Mouse (Mus musculus) limb, embryonic 14.5 days (tissue): Measurements from ENCODE around the gene Glt8d2. TPM values are rescaled to one million over a fixed set of nuclear protein-coding genes. Genes with fewer than 3 reads are reported as not detected.

Experiments
- ATAC-seq: fragments of 200-750 bp; cut with Nextera tagmentation; 2 replicates; pipeline ENCODE4 v1.8.0; 2017; ENCODE audit warnings: low read depth, moderate number of reproducible peaks, moderate TSS enrichment; ENCODE audit not compliant: low FRiP score
- DNase-seq: peaks from one replicate; pipeline ENCODE4 v3.0.0-alpha.2; 2015; ENCODE audit warnings: low spot score
- H3K27ac ChIP-seq: fragments of 300-500 bp; sonication (generic); replicated peaks from 2 replicates; pipeline ENCODE4 v1.5.1; 2014; ENCODE audit warnings: low read depth, mild to moderate bottlenecking, low read length, moderate library complexity, mixed read lengths
- H3K27me3 ChIP-seq: fragments of 300-500 bp; sonication (generic); 2 replicates; pipeline ENCODE4 v1.6.1; 2014; ENCODE audit warnings: low read length, mixed read lengths; ENCODE audit not compliant: control insufficient read depth, insufficient read depth
- H3K36me3 ChIP-seq: fragments of 300-500 bp; sonication (generic); 2 replicates; pipeline ENCODE4 v1.6.1; 2014; ENCODE audit warnings: mild to moderate bottlenecking, low read length, moderate library complexity, mixed read lengths; ENCODE audit not compliant: control insufficient read depth, insufficient read depth
- H3K4me1 ChIP-seq: fragments of 300-500 bp; sonication (generic); 2 replicates; pipeline ENCODE4 v1.6.1; 2014; ENCODE audit warnings: antibody characterized with exemption, low read length, mixed read lengths; ENCODE audit not compliant: control insufficient read depth, insufficient read depth
- H3K4me2 ChIP-seq: fragments of 300-500 bp; sonication (generic); replicated peaks from 2 replicates; pipeline ENCODE4 v1.6.1; 2014; ENCODE audit warnings: low read depth, mild to moderate bottlenecking, low read length, moderate library complexity; ENCODE audit not compliant: severe bottlenecking
- H3K4me3 ChIP-seq: fragments of 300-500 bp; sonication (generic); replicated peaks from 2 replicates; pipeline ENCODE4 v1.5.1; 2014; ENCODE audit warnings: low read length
- H3K9ac ChIP-seq: fragments of 300-500 bp; sonication (generic); 2 replicates; pipeline ENCODE4 v1.6.1; 2014; ENCODE audit warnings: mild to moderate bottlenecking, low read depth, low read length, moderate library complexity; ENCODE audit not compliant: severe bottlenecking
- H3K9me3 ChIP-seq: fragments of 300-500 bp; sonication (generic); 2 replicates; pipeline ENCODE4 v1.6.1; 2016; ENCODE audit warnings: low read length; ENCODE audit not compliant: control insufficient read depth
- POLR2A ChIP-seq: fragments of 200-500 bp; IDR thresholded peaks from 2 replicates; pipeline ENCODE4 v1.8.0; 2012; ENCODE audit warnings: inconsistent platforms, mild to moderate bottlenecking, moderate library complexity, borderline replicate concordance; ENCODE audit not compliant: insufficient read depth, insufficient read length; ENCODE audit errors: extremely low read depth
- WGBS: fragments of 180-500 bp; shearing (Covaris S2); extraction: QIAGEN DNeasy Blood & Tissue Kit; methylation state at CpG from one replicate; pipeline ENCODE4 v1.1.7; 2014; 5-methylcytosine and 5-hydroxymethylcytosine counted together
- polyA plus RNA-seq, 2 experiments: library from polyadenylated mRNA; depleted of rRNA in 1 of 2; stranded (reverse) in 1 of 2; unstranded in 1 of 2; fragments of >200 nt; fragmentation: Nextera tagmentation in 1 of 2; extraction: Ambion mirVana in 1 of 2; gene quantifications; 2 replicates each; pipeline versions ENCODE4 v1.2.1 to v1.2.3; 2012 to 2014

The Glt8d2 gene
- polyA plus RNA-seq, 2 experiments = 23.1 to 25.5 TPM

DNA sequence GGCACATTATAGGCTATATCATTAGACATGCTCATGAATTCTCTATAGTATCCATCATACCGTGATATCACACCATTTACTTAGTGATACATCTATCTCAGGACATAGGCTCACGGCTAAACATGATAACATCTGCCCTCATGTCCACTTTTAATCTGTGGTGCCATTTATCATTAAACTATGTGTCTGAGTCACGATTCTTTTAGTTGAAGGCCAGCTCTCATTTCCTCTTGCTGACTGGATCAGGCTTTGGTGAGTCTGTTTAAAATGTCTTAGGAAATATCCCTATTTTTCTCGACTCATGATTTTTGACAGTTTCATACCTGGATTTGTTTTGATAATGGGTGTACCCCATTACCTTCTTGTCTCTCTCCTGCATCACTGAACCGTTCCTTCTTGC lies 5.5 kb upstream of the Glt8d2 start, which contains the start of gene Hcfc2:
TSS of gene Hcfc2 (plus strand) at position 205 of the 400 bp plus-strand sequence.
- Histone ChIP-seq H3K36me3 (no peaks in the 10 kb centered on the region), H3K27ac (no peak within 1 kb of the TSS), H3K4me1 (peaks cover 16% of the 10 kb centered on the region), H3K9me3 (no peaks in the 10 kb centered on the region), H3K4me2 (no peak within 1 kb of the TSS), H3K9ac (no peak within 1 kb of the TSS), H3K27me3 (no peaks in the 10 kb centered on the region), H3K4me3 (no peak within 1 kb of the TSS)
- no peak for DNase-seq
- WGBS = 81% methylated on average over 5 of the region's 5 CpGs
- no peak for TF ChIP-seq POLR2A
- no peak for ATAC-seq

DNA sequence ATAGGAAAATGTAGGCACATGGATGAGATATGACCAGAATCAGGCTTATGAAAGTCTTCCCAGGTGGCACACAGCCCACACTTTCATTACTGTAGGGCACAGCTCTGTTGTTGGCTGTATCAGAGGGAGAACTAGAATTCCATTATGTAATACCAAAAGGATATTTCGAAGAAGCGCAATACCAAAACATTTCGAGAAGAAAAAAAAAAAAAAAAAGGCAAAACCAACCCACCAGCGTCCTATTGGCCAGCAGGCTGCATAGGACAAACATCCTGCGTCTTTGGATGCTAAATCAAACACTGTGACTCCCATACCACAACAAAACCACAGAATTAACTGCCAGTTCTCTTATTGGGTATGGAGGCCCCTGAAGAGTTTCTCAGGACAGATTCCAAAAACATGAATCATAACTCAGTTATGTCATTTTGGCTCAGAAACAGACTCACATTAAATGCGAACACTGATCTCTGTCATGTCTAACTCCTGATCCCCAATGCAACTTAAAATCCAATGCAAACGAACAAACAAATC lies 704 bp downstream of the Glt8d2 start:
- whole genome bisulfite sequencing = 49% methylated on average over 7 of the region's 7 CpGs
- no peak for TF ChIP-seq POLR2A
- Histone ChIP-seq H3K36me3 (no peaks in the 10 kb centered on the region), H3K4me1 (peaks cover 21% of the 10 kb centered on the region), H3K9me3 (no peaks in the 10 kb centered on the region), H3K9ac (no peak overlapping the region; the same call in 1 of the 2 replicates), H3K4me2 (peak overlapping the region; percentile 52), H3K27ac (peak overlapping the region; percentile 93), H3K27me3 (no peaks in the 10 kb centered on the region), H3K4me3 (peak overlapping the region; percentile 39)
- ATAC-seq (0 out of 2 replicates have a peak, but pooled peaks have one; percentile 28), DNase-seq (peak; percentile 73)

GRCm38 (mm10) chr10:82685440-82685839 lies 5.0 kb downstream of the Glt8d2 start:
- no peak overlapping the region for H3K4me2 ChIP-seq
- no peak overlapping the region for H3K4me3 ChIP-seq
- 85% methylated on average over 2 of the region's 2 CpGs for WGBS
- H3K9me3 ChIP-seq = no peaks in the 10 kb centered on the region
- no peaks in the 10 kb centered on the region for H3K36me3 ChIP-seq
- ATAC-seq = no peak
- no peaks in the 10 kb centered on the region for H3K27me3 ChIP-seq
- H3K27ac ChIP-seq = no peak overlapping the region
- TF ChIP-seq POLR2A = no peak
- peaks cover 11% of the 10 kb centered on the region for H3K4me1 ChIP-seq
- DNase-seq = no peak
- no peak overlapping the region for H3K9ac ChIP-seq

DNA sequence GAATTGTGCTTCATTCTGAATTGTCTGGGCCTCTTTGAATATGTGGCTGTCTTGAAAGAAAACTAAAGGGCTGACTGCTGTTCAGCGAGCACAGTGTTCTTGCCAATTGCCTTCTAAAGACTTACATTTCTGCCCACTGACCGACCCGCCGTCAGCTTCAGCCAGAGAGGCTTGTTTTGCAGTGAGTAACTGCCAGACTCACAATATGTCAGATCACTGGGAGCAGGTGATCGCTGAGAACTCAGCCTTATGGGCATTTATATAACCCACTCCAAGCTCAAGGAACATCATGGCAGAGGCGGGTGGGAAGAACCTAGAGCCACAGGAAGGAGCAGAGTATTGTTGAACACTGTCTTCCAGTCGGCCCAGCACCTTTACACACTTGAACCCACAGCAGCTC lies 8.8 kb downstream of the Glt8d2 start:
- Histone ChIP-seq H3K36me3 (no peaks in the 10 kb centered on the region), H3K9ac (no peak overlapping the region), H3K9me3 (no peaks in the 10 kb centered on the region), H3K4me3 (no peak overlapping the region), H3K27me3 (no peaks in the 10 kb centered on the region), H3K4me1 (no peaks in the 10 kb centered on the region), H3K4me2 (no peak overlapping the region), H3K27ac (no peak overlapping the region)
- ATAC-seq (no peak), DNase-seq (no peak)
- 83% methylated on average over 7 of the region's 7 CpGs for WGBS
- TF ChIP-seq POLR2A = no peak

DNA sequence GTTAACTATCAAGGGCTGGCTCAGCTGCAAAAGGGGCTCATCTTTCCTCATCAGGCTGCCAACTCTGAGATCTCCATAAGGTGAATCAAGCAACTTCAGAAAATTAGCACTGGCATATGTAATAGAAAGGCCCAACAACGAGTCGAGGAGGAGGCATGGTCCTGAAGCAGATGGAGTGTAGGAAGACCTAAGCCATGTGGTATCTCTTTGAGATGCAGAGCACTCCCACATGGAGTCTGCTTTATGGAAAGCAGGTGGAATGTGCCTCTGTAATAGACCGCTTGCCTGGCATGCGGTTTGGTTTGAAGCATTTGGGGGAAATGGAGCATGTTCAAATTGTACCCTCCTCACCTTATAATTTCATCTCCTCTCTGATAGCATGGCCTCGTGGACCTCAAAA lies 9.7 kb downstream of the Glt8d2 start:
- WGBS = 80% methylated on average over 5 of the region's 5 CpGs
- no peak for DNase-seq
- no peak for TF ChIP-seq POLR2A

More for the DNA sequence above, 9.7 kb downstream of the Glt8d2 start:
- Histone ChIP-seq H3K27ac (no peak overlapping the region), H3K4me2 (no peak overlapping the region), H3K27me3 (no peaks in the 10 kb centered on the region), H3K9me3 (no peaks in the 10 kb centered on the region), H3K36me3 (no peaks in the 10 kb centered on the region), H3K4me3 (no peak overlapping the region), H3K9ac (no peak overlapping the region), H3K4me1 (no peaks in the 10 kb centered on the region)
- no peak for ATAC-seq
